Mouse (Mus musculus) hindbrain, embryonic 16.5 days (tissue): ENCODE results near the gene 1600015I10Rik. TPM values are rescaled to one million over a fixed set of nuclear protein-coding genes. Genes with fewer than 3 reads are reported as not detected.
"Not testable (repeated sequence)": the region's sequence is repeated elsewhere in the genome, so short reads cannot be mapped to it uniquely, and the experiment has no call there.

Experiments used
- ATAC-seq: fragments of 200-750 bp; cut with Nextera tagmentation; 2 replicates; pipeline ENCODE4 v1.8.0; 2017; ENCODE audit warnings: moderate TSS enrichment, moderate library complexity
- H3K27ac ChIP-seq: fragments of 300-500 bp; sonication (generic); 2 replicates; pipeline ENCODE4 v1.5.1; 2014; ENCODE audit warnings: low read depth, mild to moderate bottlenecking, control low read depth, low read length, moderate library complexity
- H3K27me3 ChIP-seq: fragments of 300-500 bp; sonication (generic); replicated peaks from 2 replicates; pipeline ENCODE4 v1.6.1; 2014; ENCODE audit warnings: low read length; ENCODE audit not compliant: control insufficient read depth, insufficient read depth
- H3K36me3 ChIP-seq: fragments of 300-500 bp; sonication (generic); 2 replicates; pipeline ENCODE4 v1.6.1; 2014; ENCODE audit warnings: mild to moderate bottlenecking, low read length, moderate library complexity, mixed read lengths; ENCODE audit not compliant: control insufficient read depth, insufficient read depth
- H3K4me1 ChIP-seq: fragments of 300-500 bp; sonication (generic); 2 replicates; pipeline ENCODE4 v1.6.1; 2014; ENCODE audit warnings: low read depth, low read length; ENCODE audit not compliant: control insufficient read depth, insufficient read depth
- H3K4me2 ChIP-seq: fragments of 300-500 bp; sonication (generic); 2 replicates; pipeline ENCODE4 v1.6.1; 2014; ENCODE audit warnings: mild to moderate bottlenecking, low read length, control low read depth, moderate library complexity
- H3K4me3 ChIP-seq: fragments of 300-500 bp; sonication (generic); 2 replicates; pipeline ENCODE4 v1.5.1; 2014; ENCODE audit warnings: mild to moderate bottlenecking, low read length, control low read depth, moderate library complexity
- H3K9ac ChIP-seq: fragments of 300-500 bp; sonication (generic); 2 replicates; pipeline ENCODE4 v1.6.1; 2014; ENCODE audit warnings: low read depth, mild to moderate bottlenecking, control low read depth, low read length, moderate library complexity
- H3K9me3 ChIP-seq: fragments of 300-500 bp; sonication (generic); 2 replicates; pipeline ENCODE4 v1.6.1; 2014; ENCODE audit warnings: mild to moderate bottlenecking, low read length, moderate library complexity; ENCODE audit not compliant: control insufficient read depth
- WGBS: fragments of 180-500 bp; shearing (Covaris S2); extraction: QIAGEN DNeasy Blood & Tissue Kit; methylation state at CpG from one replicate; pipeline ENCODE4 v1.1.7; 2014; 5-methylcytosine and 5-hydroxymethylcytosine counted together
- polyA plus RNA-seq: library from polyadenylated mRNA; unstranded; fragments of >200 nt; fragmentation: Nextera tagmentation; extraction: Ambion mirVana; gene quantifications from 2 replicates; pipeline ENCODE4 v1.2.1, GENCODE M21; 2015

1600015I10Rik gene
- not detected in 2 replicates for polyA plus RNA-seq

- no peak within 1 kb of the TSS for H3K27ac ChIP-seq
- H3K27me3 ChIP-seq: no peaks in the 10 kb centered on the region
- H3K9me3 ChIP-seq: no peaks in the 10 kb centered on the region
- H3K4me1 ChIP-seq: no peaks in the 10 kb centered on the region
- 93% methylated on average over 5 of the region's 5 CpGs for WGBS
- ATAC-seq: no peak
- H3K4me3 ChIP-seq: no peak within 1 kb of the TSS
- no peaks in the 10 kb centered on the region for H3K36me3 ChIP-seq
- H3K9ac ChIP-seq: no peak within 1 kb of the TSS
- no peak within 1 kb of the TSS for H3K4me2 ChIP-seq
These were observed at the start of gene 1600015I10Rik for GRCm38 (mm10) chr6:48929595-48929994. TSS of gene 1600015I10Rik (plus strand) at chr6:48929895.

GRCm38 (mm10) chr6:48894203-48894602 lies 35.5 kb upstream of the 1600015I10Rik start:
- 80% methylated on average over 4 of the region's 4 CpGs for WGBS
- H3K4me3 ChIP-seq: no peak overlapping the region
- H3K4me1 ChIP-seq: no peaks in the 10 kb centered on the region
- H3K27me3 ChIP-seq: no peaks in the 10 kb centered on the region
- no peak for ATAC-seq
- H3K4me2 ChIP-seq: no peak overlapping the region
- peaks cover 2% of the 10 kb centered on the region; the same call in 1 of the 2 replicates for H3K9me3 ChIP-seq
- no peak overlapping the region for H3K27ac ChIP-seq
- no peak overlapping the region for H3K9ac ChIP-seq
- H3K36me3 ChIP-seq: no peaks in the 10 kb centered on the region

- ATAC-seq: no peak
- H3K36me3 ChIP-seq: no peaks in the 10 kb centered on the region
- no peaks in the 10 kb centered on the region for H3K27me3 ChIP-seq
- H3K27ac ChIP-seq: no peak overlapping the region
- H3K4me1 ChIP-seq: no peaks in the 10 kb centered on the region
- H3K4me3 ChIP-seq: no peak overlapping the region
- peaks cover 2% of the 10 kb centered on the region; the same call in 1 of the 2 replicates for H3K9me3 ChIP-seq
- 91% methylated on average over 8 of the region's 8 CpGs for WGBS
- H3K9ac ChIP-seq: no peak overlapping the region
- H3K4me2 ChIP-seq: no peak overlapping the region
These were observed 34.5 kb upstream of the 1600015I10Rik start for GRCm38 (mm10) chr6:48894938-48895818.

GRCm38 (mm10) chr6:48895941-48896340 lies 33.8 kb upstream of the 1600015I10Rik start:
- Histone ChIP-seq H3K9ac (no peak overlapping the region), H3K9me3 (peaks cover 2% of the 10 kb centered on the region; the same call in 1 of the 2 replicates), H3K4me1 (no peaks in the 10 kb centered on the region), H3K27ac (no peak overlapping the region), H3K36me3 (no peaks in the 10 kb centered on the region), H3K4me2 (no peak overlapping the region), H3K4me3 (no peak overlapping the region), H3K27me3 (no peaks in the 10 kb centered on the region)
- WGBS: 84% methylated on average over 5 of the region's 5 CpGs
- no peak for ATAC-seq

- Histone ChIP-seq H3K36me3 (no peaks in the 10 kb centered on the region), H3K27me3 (no peaks in the 10 kb centered on the region), H3K9me3 (peaks cover 2% of the 10 kb centered on the region; the same call in 1 of the 2 replicates), H3K27ac (no peak overlapping the region), H3K4me3 (no peak overlapping the region), H3K4me2 (no peak overlapping the region), H3K4me1 (no peaks in the 10 kb centered on the region), H3K9ac (no peak overlapping the region)
- WGBS: 85% methylated on average over 5 of the region's 5 CpGs
- ATAC-seq: no peak
These were observed 32.7 kb upstream of the 1600015I10Rik start for GRCm38 (mm10) chr6:48896956-48897355.

- H3K9me3 ChIP-seq, H3K4me1 ChIP-seq, H3K9ac ChIP-seq, H3K27me3 ChIP-seq, H3K4me3 ChIP-seq, H3K36me3 ChIP-seq, H3K27ac ChIP-seq, ATAC-seq, H3K4me2 ChIP-seq: not testable (repeated sequence)
- WGBS: 94% methylated on average over 11 of the region's 11 CpGs
These were observed 28.4 kb upstream of the 1600015I10Rik start for GRCm38 (mm10) chr6:48901316-48901715.

- WGBS: 93% methylated on average over 17 of the region's 17 CpGs
- Histone ChIP-seq H3K36me3 (no peaks in the 10 kb centered on the region), H3K4me3 (no peak overlapping the region), H3K27ac (no peak overlapping the region), H3K4me2 (no peak overlapping the region), H3K27me3 (no peaks in the 10 kb centered on the region), H3K9ac (no peak overlapping the region), H3K4me1 (no peaks in the 10 kb centered on the region), H3K9me3 (no peaks in the 10 kb centered on the region)
- no peak for ATAC-seq
These were observed 26.9 kb upstream of the 1600015I10Rik start for GRCm38 (mm10) chr6:48902511-48903406.

- Histone ChIP-seq H3K27me3 (no peaks in the 10 kb centered on the region), H3K4me1 (no peaks in the 10 kb centered on the region), H3K4me3 (no peak overlapping the region), H3K27ac (no peak overlapping the region), H3K9ac (no peak overlapping the region), H3K36me3 (no peaks in the 10 kb centered on the region), H3K9me3 (no peaks in the 10 kb centered on the region), H3K4me2 (no peak overlapping the region)
- WGBS: 77% methylated on average over 4 of the region's 4 CpGs
- no peak for ATAC-seq
These were observed 26.3 kb upstream of the 1600015I10Rik start for GRCm38 (mm10) chr6:48903437-48903836.

- no peaks in the 10 kb centered on the region for H3K36me3 ChIP-seq
- H3K27ac ChIP-seq: no peak overlapping the region
- H3K4me2 ChIP-seq: no peak overlapping the region
- H3K4me1 ChIP-seq: no peaks in the 10 kb centered on the region
- 97% methylated on average over 13 of the region's 13 CpGs for WGBS
- H3K27me3 ChIP-seq: no peaks in the 10 kb centered on the region
- H3K4me3 ChIP-seq: no peak overlapping the region
- ATAC-seq: no peak
- H3K9me3 ChIP-seq: no peaks in the 10 kb centered on the region
- no peak overlapping the region for H3K9ac ChIP-seq
These were observed 24.1 kb upstream of the 1600015I10Rik start for GRCm38 (mm10) chr6:48905606-48906005.
